Mouse (Mus musculus) bone marrow, adult 2 months (tissue): ENCODE measurements around the gene Hoxb8.
A peak's percentile ranks its signal among the peaks of the same experiment; 100 is the strongest.

ENCODE experiments used
- CTCF ChIP-seq: fragments of 200-500 bp; IDR thresholded peaks from 2 replicates; pipeline ENCODE4 v1.5.1; 2011; ENCODE audit warnings: low read length, control low read depth; ENCODE audit not compliant: control insufficient read depth, insufficient read depth
- POLR2A ChIP-seq: fragments of 200-500 bp; IDR thresholded peaks from 2 replicates; pipeline ENCODE4 v1.6.1; 2011; ENCODE audit warnings: low read depth, mild to moderate bottlenecking, control low read depth, low read length, borderline replicate concordance; ENCODE audit not compliant: control insufficient read depth

- TF ChIP-seq POLR2A (no peak), CTCF (peak; percentile 67)
These were observed 2.9 kb upstream of the Hoxb8 start for GRCm38 (mm10) chr11:96278773-96279172.
